12 mouse cellular contexts compared by ENCODE assay signal in genomic region chr3:53145946-53146345, GRCm38 (mm10).
"Had no signal": no experiment of that assay in that cellular context is flagged by ENCODE, and none has a peak within 500 bp of the region (broad histone marks: within the 10 kb centered on the region; RNA-seq: fewer than 3 reads in every experiment).

No protein-coding gene starts in this region.

- DNase-seq: left cerebral cortex, postnatal 4 days; liver; liver, embryonic 13.5 days; liver, postnatal 0 days; lung, adult 18-20 months; lung, adult 2 months; lung, embryonic 14.5 days; lung, postnatal 10 days; lung, postnatal 14 days; lung, postnatal 36 days; lung, postnatal 4 days; midbrain, embryonic 14.5 days had no signal
